Mouse (Mus musculus): ENCODE results near the gene Zfp36l2.

The Zfp36l2 gene

DNA sequence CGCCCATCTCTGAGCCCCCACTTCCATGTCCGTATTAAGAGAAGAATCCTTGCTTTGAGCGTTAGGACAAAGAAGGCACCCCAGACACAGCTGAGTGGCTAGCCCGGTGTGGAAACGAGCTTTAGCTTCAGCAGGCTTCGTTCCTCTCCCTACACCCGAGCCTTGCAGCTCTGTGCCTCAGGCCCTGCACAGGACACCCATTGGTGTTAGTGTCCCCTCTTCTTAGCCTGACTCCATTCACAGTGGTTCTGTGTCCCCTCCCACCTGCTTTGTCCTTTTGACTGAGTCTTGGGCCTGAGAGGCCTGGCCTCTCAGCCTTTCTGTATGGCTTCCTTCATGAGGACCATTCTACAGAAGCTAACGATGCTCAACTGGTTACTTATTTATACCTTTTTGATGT, 37.5 kb downstream of the Zfp36l2 start:
- no peak for DNase-seq

DNA sequence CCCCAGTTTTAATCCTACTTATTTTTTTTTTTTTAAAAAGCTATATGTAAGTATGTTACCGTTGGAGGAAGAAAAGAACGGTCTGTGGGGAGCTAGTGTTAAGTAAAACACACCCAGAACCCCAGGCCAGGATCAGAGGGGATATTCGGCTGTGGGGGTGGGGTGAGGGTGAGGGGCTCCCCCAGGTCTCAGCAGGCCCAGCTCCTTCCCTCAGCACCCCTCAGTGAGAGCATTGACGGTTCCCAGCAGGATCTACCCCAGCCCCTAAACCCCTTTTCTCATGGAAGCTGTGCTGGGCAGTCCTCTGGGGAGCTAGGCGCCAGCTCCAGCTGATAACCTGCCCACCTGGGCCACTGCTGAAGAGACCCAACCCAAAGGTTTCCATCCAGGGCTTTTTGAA, 38.2 kb downstream of the Zfp36l2 start:
- DNase-seq, result no peak

DNA sequence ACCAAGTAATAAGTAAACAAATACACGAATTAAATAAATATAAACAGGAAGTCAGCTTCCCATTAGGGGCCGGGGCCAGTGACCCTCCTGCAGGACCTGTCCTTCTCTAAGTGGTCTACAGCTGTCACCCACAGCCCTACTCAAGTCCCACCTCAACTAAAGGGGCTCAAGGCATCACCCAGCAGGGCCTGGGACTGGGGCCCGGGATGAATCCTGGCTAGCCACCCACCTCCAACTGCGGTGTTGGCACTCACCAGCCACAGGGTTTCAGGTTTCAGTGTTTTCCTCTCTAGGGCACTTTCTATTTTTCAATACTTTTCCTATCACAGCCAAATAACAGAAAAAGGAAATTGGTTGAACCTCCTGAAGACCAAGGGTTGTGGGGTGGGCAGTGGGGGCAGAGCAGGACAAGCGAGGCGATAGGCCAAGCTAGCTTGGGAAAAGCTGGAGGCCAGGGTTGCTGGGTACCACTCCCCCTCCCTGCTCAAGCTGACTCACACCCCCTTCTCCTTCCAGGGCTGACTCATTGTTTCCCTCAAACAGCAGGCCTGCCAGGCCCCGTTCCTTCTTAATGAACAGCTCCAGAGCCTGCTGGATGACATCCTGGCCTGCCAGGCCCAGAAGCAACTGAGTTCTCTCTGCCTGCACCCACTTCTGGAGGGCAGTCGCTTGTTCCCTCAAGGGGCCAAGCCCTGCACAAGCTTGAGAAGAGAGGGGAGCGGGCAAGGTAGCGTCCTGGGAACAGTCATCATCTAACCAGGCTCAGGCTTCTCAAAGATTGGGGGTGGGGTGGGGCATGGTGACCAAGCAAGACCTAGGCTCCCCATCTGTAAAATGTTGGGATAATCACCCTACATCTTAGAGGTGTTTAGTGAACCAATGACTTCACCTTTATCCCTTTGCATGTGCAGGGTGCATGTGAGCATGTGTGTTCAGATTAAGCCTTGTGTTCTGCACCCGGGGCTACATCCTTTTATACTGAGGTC, 39.0 kb downstream of the Zfp36l2 start:
- peak; percentile 63 for DNase-seq

GRCm38 (mm10) chr17:84147183-84148108, 40.3 kb downstream of the Zfp36l2 start:
- DNase-seq, result no peak

GRCm38 (mm10) chr17:84146458-84147182, 41.1 kb downstream of the Zfp36l2 start:
- peak; percentile 63 for DNase-seq

GRCm38 (mm10) chr17:84145826-84146287, 41.9 kb downstream of the Zfp36l2 start:
- DNase-seq, result peak; percentile 73

- DNase-seq, result no peak
Measured at GRCm38 (mm10) chr17:84144762-84145599, 42.8 kb downstream of the Zfp36l2 start.

DNA sequence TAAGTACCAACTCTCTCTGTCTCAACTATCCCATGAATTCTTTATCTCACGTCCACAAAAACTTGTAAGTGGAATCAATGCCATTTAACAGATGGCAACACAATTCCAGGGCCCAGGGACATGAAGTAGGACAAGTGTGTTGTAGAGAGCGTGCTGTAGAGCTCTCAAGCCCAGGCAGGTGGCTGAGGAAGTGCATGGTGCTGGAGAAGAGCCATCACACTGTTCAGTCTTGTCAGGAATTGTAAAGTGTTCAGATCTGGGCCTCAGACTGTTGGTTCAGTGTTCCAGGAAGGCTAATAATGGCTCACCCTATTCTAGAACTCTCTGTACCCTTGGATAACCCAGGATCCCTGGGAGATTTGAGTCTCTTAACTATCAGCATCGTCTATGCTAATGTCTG, 43.6 kb downstream of the Zfp36l2 start:
- no peak for DNase-seq

GRCm38 (mm10) chr17:84143219-84143844, 44.4 kb downstream of the Zfp36l2 start:
- peak; percentile 73 for DNase-seq

- peak; percentile 50 for DNase-seq
Measured at GRCm38 (mm10) chr17:84141691-84142090, 46.1 kb downstream of the Zfp36l2 start.

DNA sequence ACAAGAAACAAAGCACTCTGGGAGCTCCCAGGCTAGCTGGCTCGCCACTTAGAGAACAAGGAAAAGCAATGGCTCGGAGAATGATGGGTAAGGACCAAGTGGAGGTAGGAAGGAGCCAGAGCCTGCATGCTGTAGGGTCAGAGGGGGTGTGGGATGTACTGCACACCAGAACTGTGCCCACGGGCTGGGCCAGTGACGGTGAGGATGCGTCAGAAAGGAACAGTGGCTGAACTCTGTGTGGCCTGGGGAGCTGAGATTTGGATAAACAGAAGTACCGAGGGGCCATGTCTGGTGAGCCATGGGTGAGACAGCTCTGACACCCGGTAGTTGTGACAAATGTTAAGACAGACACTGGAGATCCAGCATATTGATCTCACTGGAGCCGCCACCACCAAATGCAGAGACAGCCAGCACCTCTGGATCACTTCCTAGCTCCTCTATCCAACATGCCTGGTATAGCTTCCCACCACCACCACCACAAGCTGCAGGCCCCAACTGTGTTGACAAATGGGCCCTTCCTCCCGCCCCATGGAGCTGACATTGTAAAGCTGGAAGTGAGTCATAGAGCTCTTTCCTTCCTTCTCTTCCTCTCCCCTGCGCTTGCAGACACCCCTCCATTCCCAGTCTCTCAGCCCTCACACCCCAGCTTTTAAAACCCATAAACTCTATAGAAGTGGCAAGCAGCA, 46.8 kb downstream of the Zfp36l2 start:
- DNase-seq, result peak; percentile 58

- peak; percentile 92 for DNase-seq
Measured at GRCm38 (mm10) chr17:84137393-84138171, 50.2 kb downstream of the Zfp36l2 start.

DNA sequence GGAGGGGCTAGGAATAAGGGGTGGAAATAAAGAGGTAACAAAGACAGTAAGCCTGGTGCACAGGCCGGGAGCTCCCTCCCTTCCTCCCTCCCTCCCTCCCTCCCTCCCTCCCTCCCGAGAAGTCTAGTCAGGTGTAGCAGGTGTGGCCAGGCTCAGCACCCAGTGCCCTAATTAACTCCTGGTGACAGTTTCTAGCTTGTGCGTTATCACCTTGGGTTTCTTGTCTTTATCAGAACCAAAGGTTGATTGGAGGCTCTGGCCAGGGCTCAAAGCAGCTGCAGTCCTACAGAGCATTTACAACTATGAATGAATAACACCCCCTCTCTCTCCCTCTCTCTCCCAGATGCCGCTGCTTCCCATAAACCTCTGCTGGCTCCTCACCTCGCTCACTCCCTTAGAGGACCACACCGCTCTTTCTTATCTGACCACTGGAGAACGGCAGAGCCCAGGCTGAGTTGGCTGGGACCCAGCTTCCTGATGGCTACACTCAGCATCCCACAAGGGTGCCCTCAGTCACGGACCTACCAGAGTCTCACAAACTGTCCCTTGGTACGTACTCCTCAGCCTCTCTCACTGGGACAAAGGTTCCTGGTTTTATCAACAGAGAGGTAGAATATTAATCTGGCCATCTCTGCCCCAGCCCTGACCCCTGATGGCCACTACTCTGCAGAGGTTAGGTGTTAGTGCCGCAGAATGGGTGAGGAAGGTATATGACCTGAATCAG, 50.9 kb downstream of the Zfp36l2 start:
- peak; percentile 84 for DNase-seq

DNA sequence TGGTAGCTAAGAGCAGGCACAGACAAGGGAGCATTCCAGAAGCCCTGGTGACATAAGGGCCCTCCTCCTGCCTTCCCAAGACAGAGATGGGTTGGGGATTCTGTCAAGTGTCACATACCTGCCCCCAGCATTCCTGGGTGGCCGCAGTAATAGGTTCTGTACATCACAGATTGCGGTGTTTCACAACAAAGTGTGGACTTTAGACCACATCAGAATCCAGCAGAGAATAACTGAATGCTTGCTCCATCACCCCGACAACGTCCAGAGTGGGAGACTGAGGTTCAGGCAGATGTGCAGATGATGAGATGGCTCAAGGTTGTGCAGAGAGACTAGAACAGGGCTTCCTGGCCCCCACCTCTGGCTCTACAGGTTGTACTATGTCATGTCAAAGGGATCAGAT, 51.5 kb downstream of the Zfp36l2 start:
- no peak for DNase-seq

DNA sequence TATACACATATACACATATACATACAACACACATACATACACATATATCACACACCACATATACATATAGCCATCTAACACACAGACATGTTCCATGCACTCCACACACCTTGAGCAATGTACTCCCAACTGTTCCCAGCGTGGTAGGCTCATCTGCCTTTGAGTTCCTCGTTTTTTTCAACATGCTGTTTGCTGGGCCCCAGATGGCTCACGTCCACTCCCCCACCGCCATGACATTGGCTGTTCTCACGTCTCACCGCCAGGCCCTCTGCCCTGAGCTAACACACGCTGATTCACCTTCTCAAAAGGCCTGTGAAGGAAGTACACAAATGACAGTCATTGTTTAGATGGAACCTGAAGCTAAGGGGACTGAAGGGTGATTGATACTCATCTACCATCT, 52.5 kb downstream of the Zfp36l2 start:
- no peak for DNase-seq
